Mouse (Mus musculus) megakaryocyte-erythroid progenitor cell, adult 5-6 weeks (primary cell): ENCODE results near the gene Vmn1r129. TPM values are rescaled to one million over a fixed set of nuclear protein-coding genes. Genes with fewer than 3 reads are reported as not detected.
"Not testable (repeated sequence)": the region's sequence is repeated elsewhere in the genome, so short reads cannot be mapped to it uniquely, and the experiment has no call there.

Source experiments
- ATAC-seq: replicated peaks from 2 replicates; pipeline ENCODE4 v1.8.0; 2016; ENCODE audit warnings: mild to moderate bottlenecking, inconsistent platforms; ENCODE audit not compliant: severe bottlenecking, poor library complexity, low FRiP score, low TSS enrichment
- total RNA-seq, 2 experiments: library from RNA; stranded (forward) in 1 of 2; stranded (reverse) in 1 of 2; fragments of 200-1000, 215-1000 nt in 1 of 2; fragments of >200 nt in 1 of 2; fragmentation: Nextera tagmentation in 1 of 2; gene quantifications; 2 replicates each; pipeline ENCODE4 v1.2.3; 2014 to 2017

The Vmn1r129 gene
- total RNA-seq (2014; fragmentation: Nextera tagmentation) (not detected in 2 replicates), total RNA-seq (2017) (not detected in 2 replicates)

GRCm38 (mm10) chr7:21361191-21361590 is at the start of gene Vmn1r129:
TSS of gene Vmn1r129 (minus strand) at chr7:21361291.
- ATAC-seq, result not testable (repeated sequence)

- not testable (repeated sequence) for ATAC-seq
These were observed 12.0 kb downstream of the Vmn1r129 start, which contains the start of gene Vmn1r128 for GRCm38 (mm10) chr7:21349073-21349472. TSS of gene Vmn1r128 (plus strand) at chr7:21349373.

GRCm38 (mm10) chr7:21319761-21320160 is 41.3 kb downstream of the Vmn1r129 start, which contains the start of gene Vmn1r127:
TSS of gene Vmn1r127 (minus strand) at chr7:21319861.
- not testable (repeated sequence) for ATAC-seq

Other genes starting within 250 kb of the Vmn1r129 start
- gene Vmn1r122, start 227.2 kb downstream of the Vmn1r129 start, total RNA-seq (2014; fragmentation: Nextera tagmentation), result not detected in 2 replicates
- not detected in 2 replicates for gene Vmn1r122, start 227.2 kb downstream of the Vmn1r129 start, total RNA-seq (2017)
- gene Vmn1r123, start 199.1 kb downstream of the Vmn1r129 start, total RNA-seq (2014; fragmentation: Nextera tagmentation), result not detected in 2 replicates
- not detected in 2 replicates for gene Vmn1r123, start 199.1 kb downstream of the Vmn1r129 start, total RNA-seq (2017)
- not detected in 2 replicates for gene Gm5157, start 170.9 kb downstream of the Vmn1r129 start, total RNA-seq (2014; fragmentation: Nextera tagmentation)
- not detected in 2 replicates for gene Gm5157, start 170.9 kb downstream of the Vmn1r129 start, total RNA-seq (2017)
- not detected in 2 replicates for gene Vmn1r124, start 100.7 kb downstream of the Vmn1r129 start, total RNA-seq (2014; fragmentation: Nextera tagmentation)
- not detected in 2 replicates for gene Vmn1r124, start 100.7 kb downstream of the Vmn1r129 start, total RNA-seq (2017)
- not detected in 2 replicates for gene Vmn1r125, start 89.1 kb downstream of the Vmn1r129 start, total RNA-seq (2014; fragmentation: Nextera tagmentation)
- gene Vmn1r125, start 89.1 kb downstream of the Vmn1r129 start, total RNA-seq (2017), result not detected in 2 replicates
- gene Vmn1r126, start 59.8 kb downstream of the Vmn1r129 start, total RNA-seq (2014; fragmentation: Nextera tagmentation), result not detected in 2 replicates
- gene Vmn1r126, start 59.8 kb downstream of the Vmn1r129 start, total RNA-seq (2017), result not detected in 2 replicates
- gene Vmn1r127, start 41.4 kb downstream of the Vmn1r129 start, total RNA-seq (2014; fragmentation: Nextera tagmentation), result not detected in 2 replicates
- not detected in 2 replicates for gene Vmn1r127, start 41.4 kb downstream of the Vmn1r129 start, total RNA-seq (2017)
- not detected in 2 replicates for gene Vmn1r128, start 11.9 kb downstream of the Vmn1r129 start, total RNA-seq (2014; fragmentation: Nextera tagmentation)
- not detected in 2 replicates for gene Vmn1r128, start 11.9 kb downstream of the Vmn1r129 start, total RNA-seq (2017)
- gene Gm6882, start 71.5 kb upstream of the Vmn1r129 start, total RNA-seq (2014; fragmentation: Nextera tagmentation), result not detected in 2 replicates
- not detected in 2 replicates for gene Gm6882, start 71.5 kb upstream of the Vmn1r129 start, total RNA-seq (2017)
- gene Vmn1r130, start 150.5 kb upstream of the Vmn1r129 start, total RNA-seq (2014; fragmentation: Nextera tagmentation), result not detected in 2 replicates
- not detected in 2 replicates for gene Vmn1r130, start 150.5 kb upstream of the Vmn1r129 start, total RNA-seq (2017)
- gene Vmn1r131, start 184.8 kb upstream of the Vmn1r129 start, total RNA-seq (2014; fragmentation: Nextera tagmentation), result not detected in 2 replicates
- gene Vmn1r131, start 184.8 kb upstream of the Vmn1r129 start, total RNA-seq (2017), result not detected in 2 replicates